Mouse (Mus musculus) embryonic facial prominence, embryonic 14.5 days (tissue): Measurements from ENCODE around the gene Gm6465. TPM values are rescaled to one million over a fixed set of nuclear protein-coding genes. Genes with fewer than 3 reads are reported as not detected.
"Not testable (repeated sequence)": the region's sequence is repeated elsewhere in the genome, so short reads cannot be mapped to it uniquely, and the experiment has no call there.

Experiments
- ATAC-seq: fragments of 200-750 bp; cut with Nextera tagmentation; 2 replicates; pipeline ENCODE4 v1.8.0; 2017; ENCODE audit warnings: low read depth, moderate number of reproducible peaks, moderate TSS enrichment
- DNase-seq: peaks from one replicate; pipeline ENCODE4 v3.0.0-alpha.2; 2015; ENCODE audit warnings: low spot score
- H3K27ac ChIP-seq: fragments of 300-500 bp; sonication (generic); replicated peaks from 2 replicates; pipeline ENCODE4 v1.5.1; 2014; ENCODE audit warnings: low read depth, mild to moderate bottlenecking, low read length, moderate library complexity
- H3K27me3 ChIP-seq: fragments of 300-500 bp; sonication (generic); replicated peaks from 2 replicates; pipeline ENCODE4 v1.6.1; 2014; ENCODE audit warnings: low read length; ENCODE audit not compliant: control insufficient read depth, insufficient read depth
- H3K36me3 ChIP-seq: fragments of 300-500 bp; sonication (generic); 2 replicates; pipeline ENCODE4 v1.6.1; 2014; ENCODE audit warnings: low read length, mixed read lengths; ENCODE audit not compliant: control insufficient read depth, insufficient read depth
- H3K4me1 ChIP-seq: fragments of 300-500 bp; sonication (generic); 2 replicates; pipeline ENCODE4 v1.6.1; 2014; ENCODE audit warnings: antibody characterized with exemption, low read length; ENCODE audit not compliant: control insufficient read depth, insufficient read depth
- H3K4me2 ChIP-seq: fragments of 300-500 bp; sonication (generic); 2 replicates; pipeline ENCODE4 v1.6.1; 2014; ENCODE audit warnings: low read depth, mild to moderate bottlenecking, low read length, moderate library complexity, mixed read lengths
- H3K4me3 ChIP-seq: fragments of 300-500 bp; sonication (generic); 2 replicates; pipeline ENCODE4 v1.5.1; 2014; ENCODE audit warnings: low read depth, mild to moderate bottlenecking, low read length
- H3K9ac ChIP-seq: fragments of 300-500 bp; sonication (generic); 2 replicates; pipeline ENCODE4 v1.6.1; 2014; ENCODE audit warnings: low read depth, mild to moderate bottlenecking, low read length, moderate library complexity, mixed read lengths
- H3K9me3 ChIP-seq: fragments of 300-500 bp; sonication (generic); 2 replicates; pipeline ENCODE4 v1.6.1; 2016; ENCODE audit warnings: low read length; ENCODE audit not compliant: control insufficient read depth
- WGBS: fragments of 180-500 bp; shearing (Covaris S2); extraction: QIAGEN DNeasy Blood & Tissue Kit; methylation state at CpG from one replicate; pipeline ENCODE4 v1.1.7; 2014; 5-methylcytosine and 5-hydroxymethylcytosine counted together
- polyA plus RNA-seq: library from polyadenylated mRNA; unstranded; fragments of >200 nt; fragmentation: Nextera tagmentation; extraction: Ambion mirVana; gene quantifications from 2 replicates; pipeline ENCODE4 v1.2.1, GENCODE M21; 2014

Gene Gm6465
- polyA plus RNA-seq: 0.18 TPM in 1 of 2 replicates, not detected in the other

- not testable (repeated sequence) for H3K4me2 ChIP-seq, H3K27me3 ChIP-seq, H3K9me3 ChIP-seq, ATAC-seq, H3K27ac ChIP-seq, H3K36me3 ChIP-seq, H3K4me1 ChIP-seq, H3K4me3 ChIP-seq, H3K9ac ChIP-seq, DNase-seq
- 55% methylated on average over 2 of the region's 2 CpGs for WGBS
Measured at GRCm38 (mm10) chr5:11845239-11845638, at the start of gene Gm6465. Gene Gm6465 (plus strand): TSS chr5:11845539.

GRCm38 (mm10) chr5:11845824-11846223 lies 485 bp downstream of the Gm6465 start:
- not testable (repeated sequence) for H3K9me3 ChIP-seq

GRCm38 (mm10) chr5:11857909-11858308 lies 12.6 kb downstream of the Gm6465 start:
- H3K27ac ChIP-seq, ATAC-seq, H3K27me3 ChIP-seq: not testable (repeated sequence)

More at GRCm38 (mm10) chr5:11845824-11846223, 485 bp downstream of the Gm6465 start:
- not testable (repeated sequence) for H3K27ac ChIP-seq, ATAC-seq, H3K36me3 ChIP-seq, H3K4me1 ChIP-seq, H3K9ac ChIP-seq, DNase-seq, H3K27me3 ChIP-seq, H3K4me2 ChIP-seq, H3K4me3 ChIP-seq
- 68% methylated on average over 1 of the region's 1 CpGs for whole genome bisulfite sequencing

More at GRCm38 (mm10) chr5:11857909-11858308, 12.6 kb downstream of the Gm6465 start:
- H3K36me3 ChIP-seq, H3K4me1 ChIP-seq, H3K9me3 ChIP-seq, H3K4me3 ChIP-seq, H3K9ac ChIP-seq, H3K4me2 ChIP-seq, DNase-seq: not testable (repeated sequence)

Other genes starting within 250 kb of the Gm6465 start
- gene Gm8922, start 163.6 kb upstream of the Gm6465 start, polyA plus RNA-seq: not detected in 2 replicates
- gene Gm8926, start 75.0 kb upstream of the Gm6465 start, polyA plus RNA-seq: not detected in 2 replicates
- gene 4933402N22Rik, start 72.5 kb downstream of the Gm6465 start, polyA plus RNA-seq: not detected in 2 replicates